Mouse (Mus musculus) thymus, adult 2 months (tissue): ENCODE results near the gene Prkca. TPM values are rescaled to one million over a fixed set of nuclear protein-coding genes. Genes with fewer than 3 reads are reported as not detected.

ENCODE experiments used
- DNase-seq: peaks from one replicate; pipeline ENCODE4 v3.0.0; 2021
- H3K27ac ChIP-seq: fragments of 200-500 bp; 2 replicates; pipeline ENCODE4 v1.5.1; 2012; ENCODE audit warnings: low read length, control low read depth; ENCODE audit not compliant: control insufficient read depth, insufficient read depth
- H3K27me3 ChIP-seq: fragments of 200-500 bp; 2 replicates; pipeline ENCODE4 v1.6.1; 2012; ENCODE audit warnings: mild to moderate bottlenecking, low read length, moderate library complexity, mixed read lengths; ENCODE audit not compliant: control insufficient read depth, insufficient read depth
- H3K36me3 ChIP-seq: fragments of 200-500 bp; 2 replicates; pipeline ENCODE4 v1.6.1; 2012; ENCODE audit warnings: mild to moderate bottlenecking, low read length, moderate library complexity; ENCODE audit not compliant: control insufficient read depth, insufficient read depth
- H3K4me1 ChIP-seq: fragments of 200-500 bp; replicated peaks from 2 replicates; pipeline ENCODE4 v1.6.1; 2012; ENCODE audit warnings: low read length; ENCODE audit not compliant: control insufficient read depth, insufficient read depth
- H3K4me3 ChIP-seq: fragments of 200-500 bp; 2 replicates; pipeline ENCODE4 v1.5.1; 2012; ENCODE audit warnings: mild to moderate bottlenecking, low read length, control low read depth, moderate library complexity; ENCODE audit not compliant: control insufficient read depth, insufficient read depth
- CTCF ChIP-seq: fragments of 200-500 bp; IDR thresholded peaks from 2 replicates; pipeline ENCODE4 v1.5.1; 2012; ENCODE audit warnings: mild to moderate bottlenecking, control low read depth, low read length, moderate library complexity, borderline replicate concordance; ENCODE audit not compliant: control insufficient read depth, poor library complexity, insufficient read depth; ENCODE audit errors: extremely low read depth
- POLR2A ChIP-seq: fragments of 200-500 bp; IDR thresholded peaks from 2 replicates; pipeline ENCODE4 v1.6.1; 2012; ENCODE audit warnings: mild to moderate bottlenecking, low read length, control low read depth, moderate library complexity; ENCODE audit not compliant: control insufficient read depth, poor library complexity, insufficient read depth; ENCODE audit errors: extremely low read depth
- WGBS: fragments of 180-500 bp; shearing (Covaris S2); methylation state at CpG from one replicate; pipeline ENCODE4 v1.1.7; 2018; 5-methylcytosine and 5-hydroxymethylcytosine counted together
- polyA plus RNA-seq: library from polyadenylated mRNA; depleted of rRNA; stranded (reverse); fragments of >200 nt; gene quantifications from 2 replicates; pipeline ENCODE4 v1.2.3, GENCODE M21; 2012

Gene Prkca
- polyA plus RNA-seq, 1 experiment = 11.0 TPM

DNA sequence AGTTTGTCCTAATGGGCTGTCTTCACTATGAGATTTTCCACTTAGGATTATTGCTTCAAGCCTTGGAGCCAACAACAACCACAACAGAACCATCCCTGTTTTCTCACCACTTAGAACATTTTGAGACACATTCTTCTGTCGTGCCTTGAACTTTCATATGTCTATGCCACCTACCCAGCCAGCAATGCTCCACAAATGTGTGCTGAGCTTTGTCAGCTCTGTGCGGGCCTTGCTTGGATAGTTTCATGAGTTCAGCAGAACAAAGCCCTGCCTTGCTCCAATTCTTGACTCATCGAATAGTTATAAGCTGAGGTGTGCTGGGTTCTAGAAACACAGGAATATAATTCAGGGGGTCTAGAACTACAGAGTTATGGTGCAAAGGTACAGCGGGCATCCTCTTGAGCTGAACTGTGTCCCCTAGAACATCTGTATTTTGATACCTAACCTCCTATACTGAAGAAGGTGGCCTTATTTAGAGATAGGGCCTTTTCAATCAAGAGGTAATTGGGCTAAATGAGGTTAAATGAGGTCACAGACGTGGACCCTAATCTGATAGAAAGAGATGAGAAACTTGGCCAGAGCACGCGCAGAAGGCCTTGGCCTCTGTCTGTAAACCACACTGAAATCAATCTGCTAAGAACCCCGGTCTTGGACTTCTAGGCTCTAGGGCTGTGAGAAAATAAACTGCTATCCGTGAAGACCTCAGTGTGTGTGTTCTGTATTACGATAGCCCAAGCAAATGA is 96.4 kb downstream of the Prkca start:
- H3K27ac ChIP-seq = no peak overlapping the region
- TF ChIP-seq POLR2A (no peak), CTCF (no peak)
- no peaks in the 10 kb centered on the region for H3K27me3 ChIP-seq
- WGBS = 93% methylated on average over 10 of the region's 10 CpGs
- H3K4me3 ChIP-seq = no peak overlapping the region
- H3K36me3 ChIP-seq = no peaks in the 10 kb centered on the region
- DNase-seq = no peak
- H3K4me1 ChIP-seq = peaks cover 31% of the 10 kb centered on the region

GRCm38 (mm10) chr11:108246267-108246702 is 97.4 kb downstream of the Prkca start:
- 32% methylated on average over 4 of the region's 4 CpGs for WGBS
- no peak for TF ChIP-seq CTCF
- no peak for TF ChIP-seq POLR2A
- no peaks in the 10 kb centered on the region for H3K36me3 ChIP-seq
- no peak overlapping the region for H3K27ac ChIP-seq
- no peak overlapping the region for H3K4me3 ChIP-seq
- DNase-seq = no peak
- H3K27me3 ChIP-seq = no peaks in the 10 kb centered on the region
- peaks cover 31% of the 10 kb centered on the region for H3K4me1 ChIP-seq

- peaks cover 25% of the 10 kb centered on the region for H3K4me1 ChIP-seq
- DNase-seq = no peak
- H3K4me3 ChIP-seq = no peak overlapping the region
- no peak overlapping the region for H3K27ac ChIP-seq
- no peaks in the 10 kb centered on the region for H3K27me3 ChIP-seq
- TF ChIP-seq CTCF = no peak
- TF ChIP-seq POLR2A = no peak
- H3K36me3 ChIP-seq = no peaks in the 10 kb centered on the region
- 40% methylated on average over 2 of the region's 2 CpGs for WGBS
Observed at GRCm38 (mm10) chr11:108244241-108244640, 99.5 kb downstream of the Prkca start.

GRCm38 (mm10) chr11:108243633-108244032 is 100.1 kb downstream of the Prkca start:
- 83% methylated on average over 2 of the region's 2 CpGs for WGBS

GRCm38 (mm10) chr11:108240924-108241498 is 102.7 kb downstream of the Prkca start:
- no peaks in the 10 kb centered on the region for H3K27me3 ChIP-seq
- TF ChIP-seq CTCF = no peak
- no peak for TF ChIP-seq POLR2A
- DNase-seq = no peak
- H3K36me3 ChIP-seq = no peaks in the 10 kb centered on the region
- H3K4me1 ChIP-seq = peaks cover 18% of the 10 kb centered on the region
- H3K27ac ChIP-seq = no peak overlapping the region
- H3K4me3 ChIP-seq = no peak overlapping the region
- 93% methylated on average over 11 of the region's 11 CpGs for WGBS

More at GRCm38 (mm10) chr11:108243633-108244032, 100.1 kb downstream of the Prkca start:
- TF ChIP-seq POLR2A (no peak), CTCF (no peak)
- Histone ChIP-seq H3K4me3 (no peak overlapping the region), H3K36me3 (no peaks in the 10 kb centered on the region), H3K27me3 (no peaks in the 10 kb centered on the region), H3K4me1 (peaks cover 25% of the 10 kb centered on the region), H3K27ac (no peak overlapping the region)
- DNase-seq = no peak

DNA sequence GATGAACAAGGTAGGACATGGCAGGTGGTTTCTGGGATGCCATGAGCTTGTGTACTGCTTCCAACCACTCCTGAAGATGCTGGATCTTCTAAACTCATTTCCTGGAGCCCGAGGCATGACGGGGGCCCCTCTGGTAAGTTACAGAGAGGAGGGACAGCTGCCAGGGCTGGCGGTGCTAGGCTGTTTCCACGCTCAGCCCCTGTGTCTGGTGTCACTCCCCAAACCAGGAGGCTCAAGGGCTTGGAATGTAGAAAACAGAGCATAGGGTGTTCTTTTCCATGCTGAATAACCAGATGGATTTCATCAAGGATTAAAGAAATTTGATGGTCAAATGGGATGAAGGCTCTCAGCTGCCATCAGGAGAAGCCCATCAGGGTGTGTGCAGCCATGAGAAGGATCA is 104.6 kb downstream of the Prkca start:
- Histone ChIP-seq H3K27me3 (no peaks in the 10 kb centered on the region), H3K4me1 (peaks cover 24% of the 10 kb centered on the region), H3K27ac (no peak overlapping the region), H3K36me3 (no peaks in the 10 kb centered on the region), H3K4me3 (no peak overlapping the region)
- WGBS = 78% methylated on average over 4 of the region's 4 CpGs
- TF ChIP-seq POLR2A (no peak), CTCF (no peak)
- no peak for DNase-seq

- DNase-seq = no peak
- 77% methylated on average over 10 of the region's 10 CpGs for whole genome bisulfite sequencing
- H3K27me3 ChIP-seq = no peaks in the 10 kb centered on the region
- no peak overlapping the region for H3K27ac ChIP-seq
- no peak overlapping the region for H3K4me3 ChIP-seq
- TF ChIP-seq POLR2A (no peak), CTCF (no peak)
- no peaks in the 10 kb centered on the region for H3K36me3 ChIP-seq
- H3K4me1 ChIP-seq = peaks cover 21% of the 10 kb centered on the region
Observed at GRCm38 (mm10) chr11:108236754-108237428, 106.8 kb downstream of the Prkca start.
